Mouse (Mus musculus): Measurements from ENCODE around the gene Gabarap. TPM values are rescaled to one million over a fixed set of nuclear protein-coding genes. Genes with fewer than 3 reads are reported as not detected.
A peak's percentile ranks its signal among the peaks of the same experiment; 100 is the strongest.
"Not testable (repeated sequence)": the region's sequence is repeated elsewhere in the genome, so short reads cannot be mapped to it uniquely, and the experiment has no call there.

Gene Gabarap
- total RNA-seq, 2 experiments from 2014 or later, result 303 to 307 TPM

GRCm38 (mm10) chr11:69996161-69997061 lies 5.5 kb downstream of the Gabarap start:
- intact Hi-C loops (cut with DNase I), result no loop called here
- DNase-seq, result peak; percentile 78

GRCm38 (mm10) chr11:69997070-69997509 lies 6.1 kb downstream of the Gabarap start:
- intact Hi-C loops (cut with DNase I), result no loop called here
- DNase-seq, result peak; percentile 87

DNA sequence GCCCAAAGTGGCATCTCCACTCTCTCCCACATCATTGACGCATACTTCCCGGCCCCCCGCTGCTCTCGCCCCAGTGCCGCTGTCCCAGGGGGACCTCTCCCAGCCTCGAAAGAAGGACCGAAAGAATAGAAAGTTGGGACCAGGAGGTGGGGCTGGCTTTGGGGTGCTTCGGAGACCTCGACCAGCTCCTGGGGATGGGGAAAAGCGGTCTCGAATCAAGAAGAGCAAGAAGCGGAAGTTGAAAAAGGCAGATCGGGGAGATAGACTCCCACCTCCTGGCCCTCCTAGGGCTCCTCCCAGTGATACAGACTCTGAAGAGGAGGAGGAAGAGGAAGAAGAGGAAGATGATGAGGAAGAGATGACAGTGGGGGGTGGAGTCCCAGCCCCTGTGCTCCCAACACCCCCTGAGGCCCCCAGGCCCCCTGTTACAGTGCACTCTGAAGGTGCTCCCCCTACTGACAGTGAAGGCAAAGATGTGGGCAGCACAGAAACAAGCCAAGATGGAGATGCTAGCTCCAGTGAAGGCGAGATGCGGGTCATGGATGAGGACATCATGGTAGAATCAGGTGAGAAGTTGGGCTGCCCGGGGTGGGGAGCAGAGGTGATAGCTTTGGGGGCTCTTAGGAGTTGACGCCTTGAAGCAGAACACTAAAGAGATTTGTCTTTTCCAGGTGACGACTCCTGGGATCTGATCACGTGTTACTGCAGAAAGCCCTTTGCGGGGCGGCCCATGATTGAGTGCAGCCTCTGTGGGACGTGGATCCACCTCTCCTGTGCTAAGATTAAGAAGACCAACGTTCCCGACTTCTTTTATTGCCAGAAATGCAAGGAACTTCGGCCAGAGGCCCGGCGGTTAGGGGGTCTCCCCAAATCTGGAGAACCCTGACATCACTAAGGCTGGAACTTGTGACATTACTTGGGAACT lies 7.9 kb downstream of the Gabarap start:
- intact Hi-C loops (cut with DNase I), result no loop called here

DNA sequence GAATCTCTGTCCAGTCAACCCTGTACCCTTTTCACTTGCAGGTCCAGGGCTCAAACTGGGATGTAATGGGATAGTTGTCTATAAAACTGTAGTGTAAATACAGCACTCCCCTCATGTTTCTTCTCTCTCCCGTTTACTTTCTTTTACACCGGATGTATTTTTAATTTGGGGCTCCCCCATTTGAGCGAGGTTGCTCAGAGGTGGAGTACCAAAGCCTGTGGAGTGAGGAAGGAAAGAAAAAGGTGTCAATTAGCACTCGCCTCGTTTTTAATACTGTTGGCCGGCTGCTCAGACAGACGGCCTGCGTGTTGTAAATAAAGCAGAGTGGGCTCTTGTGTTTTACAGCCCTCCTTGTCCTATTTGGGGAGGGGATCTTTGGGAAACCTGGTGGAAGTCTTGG lies 8.7 kb downstream of the Gabarap start:
- DNase-seq, result no peak
- intact Hi-C loops (cut with DNase I), result no loop called here

More for the DNA sequence above, 7.9 kb downstream of the Gabarap start:
- no peak for DNase-seq

- intact Hi-C loops (cut with DNase I), result no loop called here
- peak; percentile 96 for DNase-seq
Measured at GRCm38 (mm10) chr11:70000396-70000898, 9.5 kb downstream of the Gabarap start, which contains the start of gene Dvl2. TSS of gene Dvl2 (plus strand) at chr11:70000595.

- no peak for DNase-seq
- intact Hi-C loops (cut with DNase I), result no loop called here
Measured at GRCm38 (mm10) chr11:70001159-70001558, 10.2 kb downstream of the Gabarap start.

DNA sequence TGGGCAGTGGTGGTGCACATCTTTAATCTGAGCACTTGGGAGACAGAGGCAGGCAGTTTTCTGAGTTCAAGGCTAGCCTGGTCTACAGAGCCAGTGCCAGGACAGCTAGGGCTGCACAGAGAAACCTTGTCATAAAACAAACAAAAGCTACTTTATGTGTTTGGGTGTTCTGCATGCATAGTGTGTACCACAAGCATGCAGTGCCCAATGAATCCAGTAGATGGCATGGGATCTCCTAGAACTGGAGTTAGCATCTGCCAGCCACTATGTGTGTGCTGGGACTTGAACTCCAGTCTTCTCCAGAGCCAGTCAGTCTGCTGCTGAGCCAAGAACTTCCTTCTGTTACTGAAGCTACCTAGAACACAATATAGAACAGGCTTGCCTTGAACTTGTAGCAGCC lies 10.9 kb downstream of the Gabarap start:
- intact Hi-C loops (cut with DNase I), result no loop called here
- DNase-seq, result peak; percentile 53

- DNase-seq, result no peak
- intact Hi-C loops (cut with DNase I), result no loop called here
Measured at GRCm38 (mm10) chr11:70002471-70002870, 11.5 kb downstream of the Gabarap start.

- intact Hi-C loops (cut with DNase I), result no loop called here
- DNase-seq, result no peak
Measured at GRCm38 (mm10) chr11:70005521-70005920, 14.6 kb downstream of the Gabarap start.

DNA sequence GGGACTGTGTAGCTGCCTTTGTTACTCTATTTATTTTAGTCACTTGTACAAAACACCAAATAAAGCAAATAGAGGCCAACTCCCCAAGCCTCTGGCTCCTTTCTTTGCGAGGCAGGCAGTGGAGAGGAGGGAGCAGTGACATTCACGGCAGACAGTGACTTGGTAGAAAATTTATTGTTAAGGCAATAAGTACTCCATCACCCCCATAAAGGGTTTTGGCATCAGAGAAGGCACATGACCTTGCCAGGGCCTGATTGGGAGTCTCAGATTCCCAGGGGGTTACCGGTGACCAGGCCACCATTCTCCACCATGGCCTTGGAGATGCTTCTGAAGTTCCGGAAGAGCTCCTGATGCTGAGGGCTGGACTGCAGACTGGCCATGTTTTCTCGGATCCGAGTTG lies 19.1 kb downstream of the Gabarap start:
- DNase-seq, result no peak
- intact Hi-C loops (cut with DNase I), result no loop called here

DNA sequence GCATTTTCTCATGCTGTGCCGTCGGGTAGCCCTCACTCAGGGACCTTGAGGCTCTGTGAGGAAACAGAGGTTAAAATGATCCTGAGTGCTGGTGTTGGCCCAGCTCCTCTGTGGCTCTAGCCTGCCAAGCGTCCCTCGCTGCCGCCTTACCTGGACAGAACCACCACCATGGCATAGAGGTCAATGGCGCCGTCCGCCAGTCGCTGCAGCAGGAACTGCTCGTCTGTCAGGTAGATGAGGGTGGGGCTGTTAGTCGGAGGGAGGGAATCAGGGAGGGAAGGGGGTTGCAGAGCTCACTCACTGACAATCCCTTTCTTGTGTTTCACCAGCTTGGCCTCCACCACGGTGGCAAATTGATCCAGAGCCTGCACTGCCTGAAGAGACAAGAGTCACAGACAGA lies 19.6 kb downstream of the Gabarap start:
- intact Hi-C loops (cut with DNase I), result no loop called here
- DNase-seq, result no peak

GRCm38 (mm10) chr11:70010961-70011360 lies 20.0 kb downstream of the Gabarap start:
- DNase-seq, result no peak
- intact Hi-C loops (cut with DNase I), result no loop called here

- intact Hi-C loops (cut with DNase I), result no loop called here
Measured at GRCm38 (mm10) chr11:70012931-70013330, 22.0 kb downstream of the Gabarap start.

GRCm38 (mm10) chr11:70013408-70013807 lies 22.5 kb downstream of the Gabarap start:
- DNase-seq, result no peak
- intact Hi-C loops (cut with DNase I), result no loop called here

More at GRCm38 (mm10) chr11:70012931-70013330, 22.0 kb downstream of the Gabarap start:
- no peak for DNase-seq

DNA sequence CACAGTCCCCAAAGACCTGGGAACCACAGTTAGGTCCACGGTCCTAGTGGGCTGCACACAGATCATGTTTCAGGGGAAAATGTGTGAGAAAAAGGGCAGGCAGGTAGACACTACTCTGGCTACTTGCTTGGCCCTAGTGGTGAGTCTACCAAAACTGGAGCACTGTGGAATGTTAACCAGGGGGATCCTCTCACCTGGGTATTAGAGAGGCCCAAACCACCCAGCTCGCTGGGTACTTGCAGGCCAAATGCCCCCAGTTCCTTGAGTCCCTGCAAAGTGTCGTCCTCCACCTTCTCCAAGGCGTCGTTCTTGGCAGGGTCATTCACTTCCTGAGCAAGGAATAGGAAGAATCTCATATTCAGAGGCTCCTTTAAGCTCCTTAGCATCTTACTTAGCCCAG lies 23.1 kb downstream of the Gabarap start:
- intact Hi-C loops (cut with DNase I), result no loop called here
- no peak for DNase-seq

DNA sequence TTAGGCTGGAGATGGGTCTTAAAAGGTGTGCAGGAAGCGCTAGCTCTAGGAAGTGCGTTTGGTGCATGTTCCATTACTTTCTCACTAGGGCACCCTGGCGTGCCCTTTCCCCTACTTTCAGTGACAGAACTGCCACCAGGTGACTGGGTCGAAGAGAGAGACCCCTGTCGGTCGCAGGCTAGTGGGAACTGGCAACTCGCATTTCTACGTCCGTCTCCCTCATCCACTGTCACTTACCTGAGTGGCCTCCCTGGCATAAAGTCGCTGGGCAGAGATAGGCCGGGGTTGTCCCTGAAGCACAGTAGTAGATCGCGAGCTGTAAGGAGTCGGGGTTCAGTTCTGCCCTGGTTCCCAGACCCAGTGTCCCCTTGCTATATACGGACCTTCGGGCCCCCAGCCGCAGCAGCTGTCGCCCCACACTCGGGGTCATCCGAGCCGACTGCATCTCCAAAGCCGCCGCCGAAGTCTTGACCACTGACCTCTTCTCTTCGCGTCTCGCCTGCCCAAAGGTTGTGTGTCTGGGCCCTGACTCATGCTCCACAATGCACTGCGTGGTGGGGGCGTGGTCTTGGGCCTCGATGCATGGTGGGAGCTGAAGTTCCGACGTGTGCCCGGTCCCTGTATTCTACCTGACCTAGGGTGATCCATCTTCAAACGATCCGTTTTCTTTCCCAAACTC lies 24.1 kb downstream of the Gabarap start, which contains the start of gene Acadvl:
TSS of gene Acadvl (minus strand) at position 532 of the 679 bp plus-strand sequence.
- DNase-seq, result peak; percentile 86
- intact Hi-C loops (cut with DNase I), result no loop called here

GRCm38 (mm10) chr11:70015677-70016076 lies 24.7 kb downstream of the Gabarap start:
- intact Hi-C loops (cut with DNase I), result no loop called here
- DNase-seq, result no peak

DNA sequence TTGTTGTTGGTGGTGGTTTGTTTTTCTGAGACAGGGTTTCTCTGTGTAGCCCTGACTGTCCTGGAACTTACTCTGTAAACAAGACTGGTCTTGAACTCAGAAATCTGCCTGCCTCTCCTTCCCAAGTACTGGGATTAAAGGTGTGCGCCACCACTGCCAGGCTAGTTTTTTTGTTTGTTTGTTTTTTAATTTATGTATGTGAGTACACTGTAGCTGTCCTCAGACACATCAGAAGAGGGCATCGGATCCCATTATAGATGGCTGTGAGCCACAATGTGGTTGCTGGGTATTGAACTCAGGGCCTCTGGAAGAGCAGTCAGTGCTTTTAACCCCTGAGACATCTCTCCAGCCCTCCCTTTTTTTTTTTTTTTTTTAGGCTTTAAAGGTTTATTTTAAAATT lies 25.2 kb downstream of the Gabarap start:
- DNase-seq; intact Hi-C loops (cut with DNase I): not testable (repeated sequence)

- intact Hi-C loops (cut with DNase I), result no loop called here
- no peak for DNase-seq
Measured at GRCm38 (mm10) chr11:70016669-70017068, 25.7 kb downstream of the Gabarap start, which contains the start of gene Dlg4. TSS of gene Dlg4 (plus strand) at chr11:70016942.

GRCm38 (mm10) chr11:70017199-70017767 lies 26.3 kb downstream of the Gabarap start:
- no peak for DNase-seq
- intact Hi-C loops (cut with DNase I), result no loop called here

Measured in left cerebral cortex, postnatal 4 days (tissue).